In the genomic region with DNA sequence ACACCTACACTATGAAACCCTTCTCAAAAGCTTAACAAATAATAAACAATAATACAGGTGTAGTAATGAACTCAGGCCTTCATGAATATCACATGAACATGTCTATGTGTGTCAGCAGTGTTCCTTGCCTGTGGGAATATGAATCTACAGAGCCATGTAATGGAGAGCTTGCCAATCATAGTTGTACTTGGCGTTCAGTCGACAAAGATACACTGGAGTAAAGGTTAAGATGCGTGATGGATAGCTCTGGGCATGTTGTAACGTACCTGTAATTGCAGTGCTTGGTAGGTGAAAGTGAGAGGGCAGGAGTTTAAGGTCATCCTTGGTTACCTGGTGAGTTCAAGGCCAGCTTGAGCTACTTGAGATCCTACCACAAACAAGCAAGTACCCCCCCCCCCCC, we compare ENCODE assay signal across 17 mouse cellular contexts.
"Had no signal": no experiment of that assay in that cellular context is flagged by ENCODE, and none has a peak within 500 bp of the region (broad histone marks: within the 10 kb centered on the region; RNA-seq: fewer than 3 reads in every experiment).

No protein-coding gene starts in this region.

- DNase-seq: retina, postnatal 1 day; right cerebral cortex, adult 18-20 months; right cerebral cortex, postnatal 14 days; right cerebral cortex, postnatal 25 days; right cerebral cortex, postnatal 4 days; spleen, adult 18-20 months; thymus, adult 18-20 months; thymus, adult 2 months; thymus, postnatal 14 days; thymus, postnatal 25 days; thymus, postnatal 36 days; thymus, postnatal 4 days had no signal

- H3K9me3 ChIP-seq: neural tube, embryonic 12.5 days; neural tube, embryonic 13.5 days; neural tube, embryonic 15.5 days; stomach, embryonic 15.5 days had no signal

- H3K27ac ChIP-seq: neural tube, embryonic 12.5 days; neural tube, embryonic 13.5 days; neural tube, embryonic 15.5 days; stomach, embryonic 15.5 days; stomach, postnatal 0 days had no signal

- H3K4me1 ChIP-seq: neural tube, embryonic 12.5 days; neural tube, embryonic 15.5 days; stomach, embryonic 15.5 days had no signal

- H3K36me3 ChIP-seq: neural tube, embryonic 12.5 days; neural tube, embryonic 13.5 days; neural tube, embryonic 15.5 days; stomach, embryonic 15.5 days had no signal

- H3K9ac ChIP-seq: neural tube, embryonic 12.5 days; neural tube, embryonic 13.5 days; neural tube, embryonic 15.5 days; stomach, embryonic 15.5 days had no signal

- H3K4me2 ChIP-seq: neural tube, embryonic 12.5 days; neural tube, embryonic 13.5 days; neural tube, embryonic 15.5 days; stomach, embryonic 15.5 days had no signal

- H3K27me3 ChIP-seq: neural tube, embryonic 12.5 days; neural tube, embryonic 15.5 days; stomach, embryonic 15.5 days had no signal

- H3K4me3 ChIP-seq: neural tube, embryonic 12.5 days; neural tube, embryonic 13.5 days; neural tube, embryonic 15.5 days; stomach, embryonic 15.5 days had no signal
